Mouse (Mus musculus) embryonic stem cell, embryonic (primary cell): ENCODE results near the gene Stab2.

Experiments used
- CTCF ChIA-PET, 4 experiments: fragments of 300-600 bp in 2 of 4; fragments of 350-600 bp in 2 of 4; sonication (Branson Sonifier 250); formaldehyde crosslinking; loops; one replicate each; lab custom pipeline; 2022; ENCODE audit warnings: inconsistent platforms in 2 of 4; lab: Charles Lee
- POLR2A ChIA-PET, 4 experiments: fragments of 300-600 bp in 2 of 4; fragments of 350-600 bp in 2 of 4; sonication (Branson Sonifier 250); formaldehyde crosslinking; loops; one replicate each; lab custom pipeline; 2022; ENCODE audit warnings: antibody characterized with exemption in 4 of 4, inconsistent platforms in 1 of 4; lab: Charles Lee

The Stab2 gene

GRCm38 (mm10) chr10:87015403-87015802 is 7.6 kb upstream of the Stab2 start:
- ChIA-PET CTCF (interaction anchor here in 2 of 4 experiments (1.1 to 2.1 kb wide), 3 partner anchors 8 to 44 kb away, joined by 3 to 7 read pairs (median 4); no protein-coding TSS in a partner anchor), POLR2A (interaction anchor here in 1 of 4 experiments (0.7 kb wide), 1 partner anchor 1205 kb away, joined by 3 read pairs; no protein-coding TSS in a partner anchor)

GRCm38 (mm10) chr10:87014391-87014965 is 6.7 kb upstream of the Stab2 start:
- POLR2A ChIA-PET: no interaction called here

GRCm38 (mm10) chr10:87012087-87012486 is 4.3 kb upstream of the Stab2 start:
- POLR2A ChIA-PET: interaction anchor here in 1 of 4 experiments (0.6 kb wide), 1 partner anchor 175 kb away, joined by 3 read pairs; no protein-coding TSS in a partner anchor
- CTCF ChIA-PET: interaction anchor here in 1 of 4 experiments (0.6 kb wide), 1 partner anchor 54 kb away, joined by 6 read pairs; no protein-coding TSS in a partner anchor

More at GRCm38 (mm10) chr10:87014391-87014965, 6.7 kb upstream of the Stab2 start:
- CTCF ChIA-PET: interaction anchor here in 1 of 4 experiments (2.1 kb wide), 1 partner anchor 10 kb away, joined by 7 read pairs; no protein-coding TSS in a partner anchor

- ChIA-PET CTCF (no interaction called here), POLR2A (no interaction called here)
Measured at GRCm38 (mm10) chr10:87008215-87008499, 332 bp upstream of the Stab2 start.

- ChIA-PET POLR2A (no interaction called here), CTCF (no interaction called here)
Measured at GRCm38 (mm10) chr10:86992238-86992976, 15.4 kb downstream of the Stab2 start.

DNA sequence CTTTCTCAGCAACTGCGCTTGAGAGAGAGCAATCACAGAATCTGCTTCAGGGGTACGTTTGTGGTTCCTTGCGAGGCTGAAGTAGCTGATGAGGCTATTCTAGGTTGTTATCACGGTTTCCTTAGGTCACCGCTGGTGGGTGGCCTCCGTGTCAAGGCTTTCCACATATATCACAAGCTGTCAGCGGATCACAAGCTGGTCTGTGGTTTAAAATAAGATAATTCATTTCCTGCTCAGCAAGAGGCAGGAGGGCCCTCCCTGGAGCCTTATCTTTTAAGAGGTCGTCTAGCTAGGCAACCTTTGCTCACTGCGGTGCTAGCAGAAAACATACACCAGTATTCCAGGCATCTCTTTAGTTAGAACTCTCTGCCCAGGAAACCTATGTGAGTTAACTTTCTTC is 17.2 kb downstream of the Stab2 start:
- ChIA-PET POLR2A (no interaction called here), CTCF (no interaction called here)

- POLR2A ChIA-PET: no interaction called here
- CTCF ChIA-PET: no interaction called here
Measured at GRCm38 (mm10) chr10:86989838-86990237, 18.0 kb downstream of the Stab2 start.

DNA sequence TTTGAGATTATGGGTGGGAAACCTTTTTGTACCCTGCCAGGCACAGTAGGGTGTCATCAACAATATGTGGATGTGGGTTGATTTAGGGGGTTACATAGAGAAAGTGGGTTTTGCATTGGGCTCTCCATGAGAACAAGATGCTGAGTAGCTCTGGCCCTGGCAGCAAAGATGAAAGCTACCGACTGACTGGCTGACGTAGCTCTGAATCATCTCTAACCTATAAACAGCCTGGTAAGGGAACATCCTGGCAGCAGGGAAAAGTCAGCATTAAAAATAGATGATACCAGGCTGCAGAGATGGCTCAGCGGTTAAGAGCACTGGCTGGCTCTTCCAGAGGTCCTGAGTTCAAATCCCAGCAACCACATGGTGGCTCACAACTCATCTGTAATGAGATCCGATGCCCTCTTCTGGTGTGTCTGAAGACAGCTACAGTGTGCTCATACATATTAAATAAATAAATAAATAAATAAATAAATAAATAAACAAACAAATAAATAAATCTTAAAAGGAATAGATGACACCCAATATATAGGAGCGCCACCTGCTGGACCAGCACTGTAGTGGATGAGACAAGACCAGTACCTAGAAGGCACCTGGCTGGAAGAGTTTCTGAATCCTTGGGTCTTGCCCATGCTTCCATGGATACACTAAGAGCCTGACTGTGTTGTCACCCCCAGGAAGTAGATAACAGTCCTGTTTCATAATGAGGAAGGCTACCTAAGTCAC is 31.7 kb downstream of the Stab2 start:
- ChIA-PET POLR2A (no interaction called here), CTCF (interaction anchor here in 2 of 4 experiments (0.6 to 1.2 kb wide), 2 partner anchors 96 to 343 kb away, joined by 3 read pairs; no protein-coding TSS in a partner anchor)

DNA sequence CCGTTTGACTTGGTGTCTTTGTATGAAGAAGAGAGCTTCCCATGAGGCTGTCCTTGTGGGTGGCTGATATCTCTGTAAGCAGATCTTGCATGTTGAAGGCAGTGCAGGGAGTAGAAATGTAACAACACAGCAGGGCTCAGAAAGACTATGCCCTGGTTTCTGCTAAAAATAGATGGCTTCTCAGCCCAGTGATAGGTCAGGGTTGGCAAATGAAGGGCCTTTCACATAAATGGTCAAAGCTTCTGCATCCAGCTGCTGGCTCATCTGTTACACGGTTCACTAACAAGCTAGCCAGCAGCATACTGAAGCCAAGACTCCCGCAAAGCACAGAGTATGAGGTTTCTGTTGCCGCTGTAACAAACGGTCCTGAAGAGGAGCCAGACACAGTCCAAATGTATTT is 34.5 kb downstream of the Stab2 start:
- ChIA-PET POLR2A (no interaction called here), CTCF (no interaction called here)

DNA sequence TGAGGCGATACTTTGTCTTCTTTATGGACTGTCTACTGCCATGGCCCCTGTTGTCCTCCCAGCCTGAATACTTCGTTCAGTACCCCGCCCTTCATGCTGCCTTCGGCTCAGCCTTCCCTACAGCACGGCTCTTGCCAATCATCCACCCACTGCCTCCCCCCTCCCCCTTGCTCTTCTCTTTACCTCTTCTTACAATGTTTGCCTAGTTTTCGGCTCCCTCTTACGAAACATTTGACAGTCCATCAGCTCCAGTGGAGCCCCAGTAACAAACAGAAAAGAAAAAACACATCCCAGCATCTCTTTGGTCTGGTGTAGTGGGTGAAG is 35.4 kb downstream of the Stab2 start:
- ChIA-PET POLR2A (no interaction called here), CTCF (interaction anchor here (0.5 to 2.2 kb wide), 12 partner anchors 9 to 1495 kb away, joined by 3 to 9 read pairs (median 3); no protein-coding TSS in a partner anchor)

DNA sequence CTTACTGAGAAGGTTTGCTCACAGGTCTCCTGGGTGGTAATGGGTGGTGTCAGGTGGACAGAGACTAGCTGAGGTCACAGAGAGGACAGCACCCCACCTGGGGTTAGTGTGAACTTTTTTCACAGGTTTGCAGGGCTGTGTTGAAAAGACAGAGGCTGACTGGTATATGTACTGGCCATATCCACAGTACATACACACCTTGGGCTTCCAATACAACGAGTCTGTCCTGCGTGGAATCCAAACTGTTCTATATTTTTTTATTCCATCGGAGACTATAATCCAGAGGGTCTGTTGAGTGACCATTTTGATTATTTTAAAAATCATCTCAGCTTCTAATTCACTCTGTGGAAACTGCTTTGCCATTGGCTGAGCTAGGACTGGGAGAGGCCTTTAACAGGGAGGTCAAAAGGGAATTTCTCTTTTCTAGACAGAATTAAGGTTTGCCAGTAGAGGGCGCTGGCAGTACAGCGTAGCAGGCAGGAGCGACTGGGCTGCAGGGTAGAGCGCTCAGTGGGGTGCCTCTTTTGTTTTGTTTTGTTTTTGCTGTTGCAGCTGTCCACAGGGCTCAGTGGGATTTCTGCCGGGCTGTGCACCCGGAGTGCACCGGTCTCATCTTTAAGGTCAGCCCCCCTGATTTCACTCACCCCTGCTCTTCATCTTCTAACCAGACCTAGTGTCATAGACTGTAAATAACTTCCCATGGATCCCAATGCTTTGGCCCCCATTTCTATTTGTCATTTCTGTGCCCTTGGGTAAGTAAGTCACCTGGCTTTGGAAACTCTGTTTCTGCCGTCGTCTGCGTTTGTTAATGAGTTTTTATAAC is 35.9 kb downstream of the Stab2 start:
- POLR2A ChIA-PET: interaction anchor here in 2 of 4 experiments (0.6 to 1.0 kb wide), 2 partner anchors 20 to 200 kb away, joined by 3 read pairs; no protein-coding TSS in a partner anchor
- CTCF ChIA-PET: interaction anchor here (0.6 to 2.2 kb wide), 17 partner anchors 9 to 1495 kb away, joined by 3 to 9 read pairs (median 3); partner anchors contain the start of gene Syn3 (in 1 of the 4)

- CTCF ChIA-PET: no interaction called here
- POLR2A ChIA-PET: no interaction called here
Measured at GRCm38 (mm10) chr10:86969346-86969745, 38.5 kb downstream of the Stab2 start.

- POLR2A ChIA-PET: no interaction called here
Measured at GRCm38 (mm10) chr10:86961542-86962466, 46.0 kb downstream of the Stab2 start.

GRCm38 (mm10) chr10:86955299-86955698 is 52.5 kb downstream of the Stab2 start:
- ChIA-PET CTCF (no interaction called here), POLR2A (no interaction called here)

More at GRCm38 (mm10) chr10:86961542-86962466, 46.0 kb downstream of the Stab2 start:
- CTCF ChIA-PET: interaction anchor here in 3 of 4 experiments (0.5 to 2.4 kb wide), 3 partner anchors 10 to 866 kb away, joined by 5 to 7 read pairs (median 5); no protein-coding TSS in a partner anchor

GRCm38 (mm10) chr10:86952696-86953095 is 55.1 kb downstream of the Stab2 start:
- POLR2A ChIA-PET: no interaction called here
- CTCF ChIA-PET: interaction anchor here in 1 of 4 experiments (0.5 kb wide), 1 partner anchor 86 kb away, joined by 5 read pairs; no protein-coding TSS in a partner anchor

GRCm38 (mm10) chr10:86950806-86951205 is 57.0 kb downstream of the Stab2 start:
- POLR2A ChIA-PET: interaction anchor here in 1 of 4 experiments (1.0 kb wide), 1 partner anchor 21 kb away, joined by 3 read pairs; no protein-coding TSS in a partner anchor
- CTCF ChIA-PET: no interaction called here

GRCm38 (mm10) chr10:86949886-86950285 is 57.9 kb downstream of the Stab2 start:
- ChIA-PET POLR2A (no interaction called here), CTCF (no interaction called here)
